Mouse (Mus musculus) kidney, adult 11 months (tissue): ENCODE results near the gene Arfgef3.
"Not testable (repeated sequence)": the region's sequence is repeated elsewhere in the genome, so short reads cannot be mapped to it uniquely, and the experiment has no call there.

ENCODE experiments used
- DNase-seq: peaks from one replicate; pipeline ENCODE4 v3.0.0; 2022

Gene Arfgef3

GRCm38 (mm10) chr10:18572581-18572980, 171.2 kb downstream of the Arfgef3 start:
- no peak for DNase-seq

GRCm38 (mm10) chr10:18562940-18563339, 180.8 kb downstream of the Arfgef3 start:
- no peak for DNase-seq

- no peak for DNase-seq
Observed at GRCm38 (mm10) chr10:18561445-18561844, 182.3 kb downstream of the Arfgef3 start.

GRCm38 (mm10) chr10:18559076-18559475, 184.7 kb downstream of the Arfgef3 start:
- DNase-seq = not testable (repeated sequence)

- no peak for DNase-seq
Observed at GRCm38 (mm10) chr10:18549321-18550216, 194.2 kb downstream of the Arfgef3 start.

DNA sequence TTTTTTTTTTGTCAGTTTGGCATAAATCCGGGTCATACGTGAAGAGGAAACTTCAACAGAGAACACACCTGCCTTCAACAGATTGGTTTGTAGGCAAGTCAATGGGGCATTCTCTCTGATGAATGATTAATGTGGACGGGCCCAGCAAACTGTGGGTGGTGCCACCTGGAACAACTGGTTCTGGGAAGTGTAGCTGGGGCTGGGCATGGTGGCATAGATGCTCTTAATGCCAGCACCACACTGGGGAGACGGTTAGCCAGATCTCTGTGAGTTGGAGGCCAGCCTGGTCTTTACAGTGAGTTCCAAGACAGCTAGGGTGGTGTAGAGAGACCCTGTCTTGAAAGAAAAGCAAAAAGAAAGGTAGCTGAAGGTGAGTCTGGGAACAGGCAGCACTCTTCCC, 196.4 kb downstream of the Arfgef3 start:
- no peak for DNase-seq

- DNase-seq = peak; percentile 45
Observed at GRCm38 (mm10) chr10:18545813-18546235, 197.9 kb downstream of the Arfgef3 start, which contains the start of gene Hebp2. Gene Hebp2 (minus strand): TSS chr10:18546076.

DNA sequence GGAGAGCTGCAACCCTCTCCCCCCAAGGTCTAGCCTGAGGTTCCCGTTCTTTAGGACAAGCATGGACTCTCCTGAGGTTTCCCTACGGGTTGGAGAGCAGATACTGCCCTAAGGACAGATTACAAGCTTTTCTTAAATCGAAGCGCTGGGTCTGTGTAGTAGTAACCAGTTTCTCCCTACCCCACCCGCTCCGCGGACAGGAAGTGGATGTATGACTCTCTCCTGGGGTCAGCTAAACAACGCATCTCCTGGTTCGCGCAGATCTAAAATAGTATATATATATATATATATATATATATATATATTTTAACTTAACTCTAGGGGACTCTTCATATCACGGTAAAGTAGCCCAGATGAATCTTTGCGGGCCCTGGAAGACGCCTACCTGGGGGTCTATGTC, 198.4 kb downstream of the Arfgef3 start:
- no peak for DNase-seq

DNA sequence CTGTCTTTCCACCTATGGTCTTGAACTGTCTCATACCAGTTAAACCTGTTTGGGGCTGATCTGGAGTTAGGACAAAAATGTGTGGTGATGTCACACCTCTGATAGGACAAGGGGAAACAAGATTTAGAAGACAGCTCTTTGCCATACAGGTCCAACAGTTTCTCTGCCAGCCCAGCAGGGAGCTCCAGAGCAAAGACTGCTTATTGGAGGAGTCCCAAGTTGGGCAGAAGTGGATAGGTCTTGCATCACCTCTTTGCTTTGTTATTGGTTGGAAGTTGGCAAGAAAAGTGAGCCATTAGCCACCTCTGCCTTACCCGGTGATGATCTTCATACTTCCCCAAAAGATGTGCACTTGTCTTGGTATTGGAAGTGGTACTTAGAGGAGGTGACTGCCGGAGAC, 206.9 kb downstream of the Arfgef3 start:
- no peak for DNase-seq

- DNase-seq = no peak
Observed at GRCm38 (mm10) chr10:18532293-18532692, 211.5 kb downstream of the Arfgef3 start.
